ENCODE assay signal across 8 mouse cellular contexts in genomic region chr8:126584844-126585231, GRCm38 (mm10). TPM values are rescaled to one million over a fixed set of nuclear protein-coding genes. Genes with fewer than 3 reads are reported as not detected.
DNase-seq lines count a peak whose midpoint lies in the region; ATAC-seq and TF ChIP-seq lines count a peak whose summit lies in the region.

No protein-coding gene starts in this region.

- H3K4me2 ChIP-seq in kidney, postnatal 0 days (ENCODE audit: low read length), result peak overlapping the region; percentile 99
- peak overlapping the region; percentile 94 for H3K4me2 ChIP-seq in embryonic facial prominence, embryonic 13.5 days
- peak overlapping the region; percentile 99 for H3K4me2 ChIP-seq in midbrain, embryonic 16.5 days (ENCODE audit: low read length)

- WGBS in kidney, postnatal 0 days, result 15% methylated on average over 5 of the region's 5 CpGs
- 19% methylated on average over 5 of the region's 5 CpGs for WGBS in embryonic facial prominence, embryonic 13.5 days
- 29% methylated on average over 5 of the region's 5 CpGs for WGBS in midbrain, embryonic 16.5 days

- peak overlapping the region; percentile 76 for H3K9ac ChIP-seq in kidney, postnatal 0 days (ENCODE audit: low read depth, low read length)
- H3K9ac ChIP-seq in embryonic facial prominence, embryonic 13.5 days, result peak overlapping the region; percentile 78
- H3K9ac ChIP-seq in midbrain, embryonic 16.5 days (ENCODE audit: low read depth, low read length), result peak overlapping the region; percentile 68

- peaks cover 20% of the 10 kb centered on the region; the same call in 1 of the 2 replicates for H3K36me3 ChIP-seq in kidney, postnatal 0 days (ENCODE audit: insufficient read depth, low read length)
- H3K36me3 ChIP-seq in embryonic facial prominence, embryonic 13.5 days, result peaks cover 29% of the 10 kb centered on the region
- H3K36me3 ChIP-seq in midbrain, embryonic 16.5 days (ENCODE audit: control insufficient read depth, insufficient read depth, low read length), result no peaks in the 10 kb centered on the region

- H3K4me1 ChIP-seq in kidney, postnatal 0 days (replicated peaks; ENCODE audit: insufficient read depth, low read length), result peaks cover 22% of the 10 kb centered on the region
- H3K4me1 ChIP-seq in embryonic facial prominence, embryonic 13.5 days, result peaks cover 65% of the 10 kb centered on the region
- peaks cover 62% of the 10 kb centered on the region for H3K4me1 ChIP-seq in midbrain, embryonic 16.5 days (ENCODE audit: control insufficient read depth, insufficient read depth, low read length)

- H3K27ac ChIP-seq in kidney, postnatal 0 days, result peak overlapping the region; percentile 95
- peak overlapping the region; percentile 95 for H3K27ac ChIP-seq in embryonic facial prominence, embryonic 13.5 days
- H3K27ac ChIP-seq in midbrain, embryonic 16.5 days (ENCODE audit: low read length), result peak overlapping the region; percentile 85

- peak overlapping the region; percentile 41; the same call in 1 of the 2 replicates for H3K4me3 ChIP-seq in kidney, postnatal 0 days (replicated peaks; ENCODE audit: low read depth, low read length)
- peak overlapping the region; percentile 53 for H3K4me3 ChIP-seq in embryonic facial prominence, embryonic 13.5 days
- peak overlapping the region; percentile 53 for H3K4me3 ChIP-seq in midbrain, embryonic 16.5 days (ENCODE audit: low read depth, low read length)

- no peak for TF ChIP-seq CTCF in kidney, postnatal 0 days (IDR thresholded peaks at IDR 0.05; ENCODE audit: low read depth)

- ATAC-seq in kidney, postnatal 0 days (replicated peaks; ENCODE audit: low FRiP score, low read depth), result no peak; the same call in 1 of the 2 replicates
- ATAC-seq in embryonic facial prominence, embryonic 13.5 days (ENCODE audit: insufficient number of reproducible peaks, insufficient read depth, low FRiP score, low TSS enrichment, low read depth), result peak; percentile 8; the same call in 1 of the 2 replicates
- ATAC-seq in midbrain, embryonic 16.5 days, result no peak; the same call in 1 of the 2 replicates

- no peaks in the 10 kb centered on the region for H3K9me3 ChIP-seq in kidney, postnatal 0 days (replicated peaks; ENCODE audit: low read length)
- peaks cover 7% of the 10 kb centered on the region; the same call in 1 of the 2 replicates for H3K9me3 ChIP-seq in embryonic facial prominence, embryonic 13.5 days
- no peaks in the 10 kb centered on the region for H3K9me3 ChIP-seq in midbrain, embryonic 16.5 days (replicated peaks; ENCODE audit: control insufficient read depth, low read length, poor library complexity, severe bottlenecking)

- DNase-seq in kidney, postnatal 0 days (ENCODE audit: low spot score), result peak; percentile 28
- no peak for DNase-seq in kidney, postnatal 25 days
- DNase-seq in hindlimb bud, embryonic 11.5 days (ENCODE audit: extremely low spot score, low read depth, low spot score), result peak; percentile 78
- DNase-seq in ovary, postnatal 14 days (ENCODE audit: low spot score), result no peak
- DNase-seq in cerebellum, adult 9-11 months, result no peak
- DNase-seq in frontal cortex, postnatal 36 days (ENCODE audit: low spot score in 2 of 2), result no peak

- no peaks in the 10 kb centered on the region for H3K27me3 ChIP-seq in kidney, postnatal 0 days (ENCODE audit: insufficient read depth, low read length)
- H3K27me3 ChIP-seq in embryonic facial prominence, embryonic 13.5 days, result no peaks in the 10 kb centered on the region
- no peaks in the 10 kb centered on the region for H3K27me3 ChIP-seq in midbrain, embryonic 16.5 days (ENCODE audit: control insufficient read depth, insufficient read depth, low read depth, low read length)

RNA-seq across cellular contexts. Expression of gene Irf2bp2, which starts 8.9 kb away (rescaled TPM):
- polyA plus RNA-seq in kidney, postnatal 0 days (2015; fragmentation: Nextera tagmentation; extraction: Ambion mirVana), result 15.6 and 16.2 TPM in 2 replicates
- polyA plus RNA-seq in embryonic facial prominence, embryonic 13.5 days (2015; fragmentation: Nextera tagmentation; extraction: Ambion mirVana), result 11.1 and 13.5 TPM in 2 replicates
- polyA plus RNA-seq in midbrain, embryonic 16.5 days (2015; fragmentation: Nextera tagmentation; extraction: Ambion mirVana), result 9.6 and 9.9 TPM in 2 replicates

Comparison
In these comparisons a context has a peak if more than half of its experiments do, and no peak if none do; other contexts are left out.
1. DNase-seq: peak in kidney, postnatal 0 days (single experiment) and hindlimb bud, embryonic 11.5 days (single experiment); none in kidney, postnatal 25 days (0 of 2), ovary, postnatal 14 days (single experiment), cerebellum, adult 9-11 months (single experiment) and frontal cortex, postnatal 36 days (0 of 2).
2. Peak in every context shown above with its lines, with median percentiles within 50 percentile points of each other: H3K27ac ChIP-seq, H3K4me2 ChIP-seq, H3K4me3 ChIP-seq and H3K9ac ChIP-seq.